Mouse (Mus musculus) testis, adult 2 months (tissue): ENCODE measurements around the gene Phf21a.

Experiments
- CTCF ChIP-seq: fragments of 200-500 bp; IDR thresholded peaks from 2 replicates; pipeline ENCODE4 v1.5.1; 2012; ENCODE audit warnings: low read depth, mild to moderate bottlenecking, inconsistent platforms, low read length, moderate library complexity; ENCODE audit not compliant: control insufficient read depth, insufficient read depth, insufficient replicate concordance
- POLR2A ChIP-seq: fragments of 200-500 bp; IDR thresholded peaks from 2 replicates; pipeline ENCODE4 v1.6.1; 2012; ENCODE audit warnings: low read depth, mild to moderate bottlenecking, inconsistent platforms, low read length, moderate library complexity; ENCODE audit not compliant: control insufficient read depth

- no peak for TF ChIP-seq CTCF
- TF ChIP-seq POLR2A, result no peak
Observed at GRCm38 (mm10) chr2:92092817-92093216, at the start of gene Phf21a.
